Mouse (Mus musculus) limb, embryonic 11.5 days (tissue): ENCODE results near the gene Pip5kl1. TPM values are rescaled to one million over a fixed set of nuclear protein-coding genes. Genes with fewer than 3 reads are reported as not detected.
A peak's percentile ranks its signal among the peaks of the same experiment; 100 is the strongest.

Source experiments
- ATAC-seq: fragments of 200-750 bp; cut with Nextera tagmentation; 2 replicates; pipeline ENCODE4 v1.8.0; 2017; ENCODE audit warnings: low read depth; ENCODE audit not compliant: insufficient number of reproducible peaks, low FRiP score, low TSS enrichment
- DNase-seq: peaks from one replicate; pipeline ENCODE4 v3.0.0-alpha.2; 2015; ENCODE audit warnings: low spot score
- H3K27ac ChIP-seq: fragments of 300-500 bp; sonication (generic); replicated peaks from 2 replicates; pipeline ENCODE4 v1.5.1; 2014; ENCODE audit warnings: low read depth, mild to moderate bottlenecking, low read length
- H3K27me3 ChIP-seq: fragments of 300-500 bp; sonication (generic); 2 replicates; pipeline ENCODE4 v1.6.1; 2014; ENCODE audit warnings: mild to moderate bottlenecking, low read length, mixed read lengths; ENCODE audit not compliant: control insufficient read depth, insufficient read depth
- H3K36me3 ChIP-seq: fragments of 300-500 bp; sonication (generic); 2 replicates; pipeline ENCODE4 v1.6.1; 2014; ENCODE audit warnings: mild to moderate bottlenecking, low read length, moderate library complexity, mixed read lengths; ENCODE audit not compliant: control insufficient read depth, insufficient read depth
- H3K4me1 ChIP-seq: fragments of 300-500 bp; sonication (generic); 2 replicates; pipeline ENCODE4 v1.6.1; 2014; ENCODE audit warnings: low read length, mixed read lengths; ENCODE audit not compliant: control insufficient read depth, insufficient read depth
- H3K4me2 ChIP-seq: fragments of 300-500 bp; sonication (generic); 2 replicates; pipeline ENCODE4 v1.6.1; 2014; ENCODE audit warnings: low read depth, mild to moderate bottlenecking, moderate library complexity; ENCODE audit not compliant: severe bottlenecking
- H3K4me3 ChIP-seq: fragments of 300-500 bp; sonication (generic); 2 replicates; pipeline ENCODE4 v1.5.1; 2014; ENCODE audit warnings: low read depth, low read length
- H3K9ac ChIP-seq: fragments of 300-500 bp; sonication (generic); 2 replicates; pipeline ENCODE4 v1.6.1; 2014; ENCODE audit warnings: mild to moderate bottlenecking, low read length
- H3K9me3 ChIP-seq: fragments of 300-500 bp; sonication (generic); 2 replicates; pipeline ENCODE4 v1.6.1; 2016; ENCODE audit warnings: low read length; ENCODE audit not compliant: control insufficient read depth
- WGBS: fragments of 180-500 bp; shearing (Covaris S2); extraction: QIAGEN DNeasy Blood & Tissue Kit; methylation state at CpG from one replicate; pipeline ENCODE4 v1.1.7; 2014; 5-methylcytosine and 5-hydroxymethylcytosine counted together
- polyA plus RNA-seq: library from polyadenylated mRNA; unstranded; fragments of >200 nt; fragmentation: Nextera tagmentation; extraction: Ambion mirVana; gene quantifications from 2 replicates; pipeline ENCODE4 v1.2.1, GENCODE M21; 2014

The Pip5kl1 gene
- polyA plus RNA-seq = 3.3 and 4.0 TPM in 2 replicates

DNA sequence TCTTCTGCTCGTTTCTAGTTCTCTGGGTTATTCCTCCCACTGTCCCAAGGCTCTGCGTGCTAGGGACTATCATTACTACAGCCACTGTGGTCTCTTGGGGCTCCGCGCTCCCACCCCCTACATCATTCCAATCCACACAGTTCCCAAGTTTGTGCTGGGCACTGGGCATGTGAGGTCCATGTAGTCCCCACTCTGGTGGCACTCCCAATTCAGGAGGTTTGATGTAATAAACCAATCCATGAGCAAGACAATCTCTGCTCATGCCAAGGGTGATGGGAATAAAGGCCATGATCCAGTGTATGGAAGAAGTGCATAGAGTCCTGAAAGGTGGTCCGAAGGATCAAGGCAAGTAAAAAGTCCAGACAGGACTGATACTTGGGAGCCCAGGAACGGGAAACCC, at the start of gene Pip5kl1:
TSS of gene Pip5kl1 (plus strand) at position 301 of the 400 bp plus-strand sequence.
- no peak within 1 kb of the TSS for H3K27ac ChIP-seq
- 78% methylated on average over 6 of the region's 6 CpGs for WGBS
- peak within 1 kb of the TSS; percentile 58 for H3K9ac ChIP-seq

GRCm38 (mm10) chr2:32525816-32526215, 48.8 kb upstream of the Pip5kl1 start:
- no peaks in the 10 kb centered on the region for H3K27me3 ChIP-seq
- ATAC-seq (no peak), DNase-seq (no peak)
- H3K4me1 ChIP-seq = no peaks in the 10 kb centered on the region
- H3K36me3 ChIP-seq = no peaks in the 10 kb centered on the region
- no peak overlapping the region for H3K4me3 ChIP-seq
- H3K9me3 ChIP-seq = no peaks in the 10 kb centered on the region
- no peak overlapping the region for H3K4me2 ChIP-seq
- 86% methylated on average over 12 of the region's 12 CpGs for WGBS
- H3K27ac ChIP-seq = no peak overlapping the region
- H3K9ac ChIP-seq = no peak overlapping the region

More for the DNA sequence above, at the start of gene Pip5kl1:
- Histone ChIP-seq H3K36me3 (peaks cover 2% of the 10 kb centered on the region; the same call in 1 of the 2 replicates), H3K4me2 (peak within 1 kb of the TSS; percentile 81), H3K9me3 (no peaks in the 10 kb centered on the region), H3K4me1 (peaks cover 8% of the 10 kb centered on the region), H3K4me3 (peak within 1 kb of the TSS; percentile 52), H3K27me3 (peaks cover 14% of the 10 kb centered on the region)
- no peak for ATAC-seq
- DNase-seq = no peak

- DNase-seq (no peak), ATAC-seq (no peak)
- 84% methylated on average over 14 of the region's 14 CpGs for WGBS
- Histone ChIP-seq H3K4me2 (no peak overlapping the region), H3K27ac (no peak overlapping the region), H3K4me3 (no peak overlapping the region), H3K27me3 (no peaks in the 10 kb centered on the region), H3K36me3 (no peaks in the 10 kb centered on the region), H3K9me3 (no peaks in the 10 kb centered on the region), H3K9ac (no peak overlapping the region), H3K4me1 (no peaks in the 10 kb centered on the region)
Observed at GRCm38 (mm10) chr2:32527468-32527966, 47.1 kb upstream of the Pip5kl1 start.

DNA sequence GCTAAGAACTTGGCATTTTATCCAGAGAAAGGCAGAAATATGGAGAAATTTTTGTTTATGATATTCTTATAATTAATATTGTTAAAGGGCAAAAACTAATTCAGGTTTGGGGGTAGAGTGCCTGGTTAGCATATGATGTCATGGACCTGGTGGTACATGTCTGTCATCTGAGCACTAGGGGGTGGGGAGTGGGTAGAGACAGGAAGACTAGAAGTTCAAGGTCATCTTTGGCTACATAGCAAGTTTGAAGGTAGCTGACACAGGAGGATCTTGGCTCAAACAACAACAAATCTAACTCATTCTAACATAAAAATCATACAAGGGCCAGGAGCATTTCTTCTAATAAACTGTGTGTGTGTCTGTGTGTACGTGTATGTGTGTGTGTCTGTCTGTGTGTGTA, 46.3 kb upstream of the Pip5kl1 start:
- no peak overlapping the region for H3K4me2 ChIP-seq
- no peaks in the 10 kb centered on the region for H3K4me1 ChIP-seq
- no peak overlapping the region for H3K9ac ChIP-seq
- no peaks in the 10 kb centered on the region for H3K27me3 ChIP-seq
- no peaks in the 10 kb centered on the region for H3K9me3 ChIP-seq
- 85% methylated on average over 1 of the region's 1 CpGs for WGBS
- ATAC-seq (no peak), DNase-seq (no peak)
- H3K36me3 ChIP-seq = no peaks in the 10 kb centered on the region
- H3K27ac ChIP-seq = no peak overlapping the region
- no peak overlapping the region for H3K4me3 ChIP-seq

GRCm38 (mm10) chr2:32530479-32530878, 44.1 kb upstream of the Pip5kl1 start:
- Histone ChIP-seq H3K27me3 (no peaks in the 10 kb centered on the region), H3K9me3 (no peaks in the 10 kb centered on the region), H3K4me3 (no peak overlapping the region), H3K9ac (no peak overlapping the region), H3K27ac (no peak overlapping the region), H3K36me3 (no peaks in the 10 kb centered on the region), H3K4me1 (peaks cover 6% of the 10 kb centered on the region; the same call in 1 of the 2 replicates), H3K4me2 (no peak overlapping the region)
- DNase-seq (no peak), ATAC-seq (no peak)
- WGBS = 82% methylated on average over 2 of the region's 2 CpGs

DNA sequence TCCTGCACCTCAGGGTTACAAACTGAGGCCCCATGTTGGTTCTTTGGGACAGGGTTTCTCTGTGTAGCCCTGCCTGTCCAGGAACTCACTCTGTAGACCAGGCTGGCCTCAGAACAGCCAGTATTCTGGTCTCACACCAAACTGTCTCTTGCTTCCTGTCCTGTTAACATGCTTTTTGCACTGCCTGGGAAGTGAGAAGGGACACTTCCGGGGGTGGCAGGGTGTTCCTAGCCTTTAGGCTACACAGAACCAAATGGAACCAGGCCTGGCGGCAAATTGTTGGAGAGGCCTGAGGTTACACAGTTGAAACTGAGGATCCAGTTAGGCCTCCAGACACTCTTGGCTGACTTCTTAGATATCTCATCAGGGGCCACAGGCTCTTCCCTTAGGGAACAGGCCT, 41.4 kb upstream of the Pip5kl1 start:
- Histone ChIP-seq H3K4me1 (peaks cover 25% of the 10 kb centered on the region), H3K27me3 (no peaks in the 10 kb centered on the region), H3K4me2 (no peak overlapping the region), H3K27ac (no peak overlapping the region), H3K36me3 (no peaks in the 10 kb centered on the region), H3K4me3 (no peak overlapping the region), H3K9ac (no peak overlapping the region), H3K9me3 (no peaks in the 10 kb centered on the region)
- ATAC-seq (no peak), DNase-seq (no peak)
- 81% methylated on average over 2 of the region's 2 CpGs for WGBS

GRCm38 (mm10) chr2:32534061-32534732, 40.4 kb upstream of the Pip5kl1 start:
- peaks cover 28% of the 10 kb centered on the region for H3K4me1 ChIP-seq
- DNase-seq = peak; percentile 76
- peak overlapping the region; percentile 90 for H3K27ac ChIP-seq
- peak overlapping the region; percentile 88 for H3K4me2 ChIP-seq
- H3K9me3 ChIP-seq = no peaks in the 10 kb centered on the region
- 10% methylated on average over 13 of the region's 13 CpGs for WGBS
- no peaks in the 10 kb centered on the region for H3K27me3 ChIP-seq
- no peak for ATAC-seq
- peak overlapping the region; percentile 73 for H3K9ac ChIP-seq
- no peaks in the 10 kb centered on the region for H3K36me3 ChIP-seq
- peak overlapping the region; percentile 93 for H3K4me3 ChIP-seq

DNA sequence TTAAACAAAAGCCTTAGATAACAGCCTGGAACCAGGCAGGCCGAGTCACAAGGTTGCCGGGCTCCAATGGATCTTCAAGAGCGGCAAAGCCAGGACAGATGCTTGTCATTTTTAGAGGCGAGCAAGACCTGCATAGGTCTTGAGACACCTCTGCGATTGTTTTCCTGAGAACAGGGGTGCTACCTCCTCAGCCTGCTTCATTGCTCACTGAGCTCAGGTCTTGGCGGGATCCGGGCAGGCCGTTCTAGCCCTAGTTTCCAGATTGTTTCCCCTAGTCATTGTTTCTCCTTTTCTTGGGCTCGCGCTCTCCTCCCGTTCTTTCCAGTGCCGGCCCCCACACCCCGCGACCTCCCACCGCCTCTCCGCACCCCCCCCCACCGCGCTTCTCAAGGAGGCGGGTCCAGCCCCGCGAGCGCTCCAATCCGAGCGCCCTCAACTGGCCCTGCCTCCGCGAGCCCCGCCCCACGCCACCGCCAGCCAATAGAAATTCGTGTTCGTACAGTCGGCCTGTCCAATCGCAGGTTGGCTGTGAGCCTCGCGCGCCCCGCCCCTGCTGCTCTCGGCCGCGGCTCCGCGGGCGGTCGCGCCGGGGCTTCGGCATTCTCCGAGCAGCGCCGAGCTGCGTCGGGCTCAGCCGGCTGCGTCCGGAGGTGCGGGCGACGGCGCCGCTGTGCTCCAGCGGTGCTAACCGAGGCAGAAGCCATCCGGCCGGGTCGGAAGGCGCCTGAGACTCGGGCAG, 39.7 kb upstream of the Pip5kl1 start, which contains the start of gene Fam102a:
TSS of gene Fam102a (plus strand) at position 600 of the 739 bp plus-strand sequence.
- Histone ChIP-seq H3K27me3 (no peaks in the 10 kb centered on the region), H3K4me3 (peak within 1 kb of the TSS; percentile 93), H3K4me2 (peak within 1 kb of the TSS; percentile 88), H3K9me3 (no peaks in the 10 kb centered on the region), H3K4me1 (peaks cover 33% of the 10 kb centered on the region), H3K9ac (peak within 1 kb of the TSS; percentile 88), H3K36me3 (no peaks in the 10 kb centered on the region), H3K27ac (peak within 1 kb of the TSS; percentile 95)
- DNase-seq (peak; percentile 99), ATAC-seq (peak; percentile 94)
- WGBS = under 1% methylated on average over 65 of the region's 67 CpGs
